Mouse (Mus musculus) liver, adult (tissue): ENCODE data around the gene Slc22a21.

Experiments
- GATA4 ChIP-seq: IDR thresholded peaks from 2 replicates; pipeline ENCODE4 v1.6.1; 2014; ENCODE audit warnings: mild to moderate bottlenecking, low read length; ENCODE audit not compliant: insufficient replicate concordance

The Slc22a21 gene

DNA sequence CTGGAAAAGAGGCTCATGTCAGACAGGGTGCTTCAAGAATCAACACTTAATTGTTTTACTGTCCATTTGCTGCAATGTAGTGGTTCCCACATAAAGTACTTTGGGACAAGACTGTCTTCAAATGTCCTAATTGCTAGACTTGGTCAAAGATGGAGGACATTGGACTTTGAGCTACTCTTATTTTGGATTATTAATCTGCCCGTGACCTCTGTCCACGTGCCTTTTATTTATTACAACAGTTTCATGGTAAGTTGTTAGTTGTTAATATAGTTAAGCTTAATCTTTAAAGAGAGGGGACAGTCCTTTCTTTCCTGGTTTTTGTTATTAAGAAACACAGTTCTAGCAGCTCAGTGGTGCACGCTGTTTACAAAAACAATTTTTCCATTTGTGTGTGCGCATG, 61.3 kb downstream of the Slc22a21 start:
- TF ChIP-seq GATA4 = no peak

DNA sequence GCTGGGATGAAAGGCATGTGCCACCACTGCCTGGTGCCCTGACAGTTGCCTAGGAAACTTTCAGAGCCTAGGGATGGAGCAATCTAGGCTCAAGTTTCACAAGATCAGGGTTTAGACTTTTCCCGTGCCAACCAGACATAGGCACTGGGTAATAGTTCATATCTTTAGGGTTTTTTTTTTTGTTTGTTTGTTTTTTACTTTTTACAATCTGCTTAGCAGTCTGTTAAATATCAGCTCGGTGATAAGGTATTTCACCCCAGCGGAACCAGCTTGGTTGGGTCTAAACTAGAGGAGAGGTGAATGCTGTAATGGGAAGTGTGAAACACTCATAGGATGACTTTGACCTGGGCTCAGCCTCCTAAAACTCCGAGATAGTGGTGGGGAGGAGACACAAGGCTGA, 69.1 kb downstream of the Slc22a21 start:
- TF ChIP-seq GATA4 = peak; percentile 35; the same call in 1 of the 2 replicates

DNA sequence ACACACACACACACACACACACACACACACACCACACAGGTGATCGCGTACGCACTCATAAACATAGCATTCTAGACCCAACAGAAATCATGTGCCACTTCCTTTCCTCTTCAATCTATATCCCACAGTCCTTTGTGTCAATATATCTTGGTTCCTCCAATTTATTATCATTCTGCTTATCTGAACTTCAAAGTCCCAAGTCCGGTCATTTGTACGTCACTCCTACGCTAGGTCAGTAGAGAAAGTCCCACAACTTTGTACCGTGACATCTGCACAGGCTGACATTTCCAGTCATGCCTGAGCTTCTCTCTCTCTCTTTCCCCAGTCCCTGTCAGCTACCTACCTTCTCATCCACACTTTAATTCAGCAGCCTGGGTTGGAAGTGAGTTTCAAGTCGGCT, 71.4 kb downstream of the Slc22a21 start:
- TF ChIP-seq GATA4 = peak; percentile 87

DNA sequence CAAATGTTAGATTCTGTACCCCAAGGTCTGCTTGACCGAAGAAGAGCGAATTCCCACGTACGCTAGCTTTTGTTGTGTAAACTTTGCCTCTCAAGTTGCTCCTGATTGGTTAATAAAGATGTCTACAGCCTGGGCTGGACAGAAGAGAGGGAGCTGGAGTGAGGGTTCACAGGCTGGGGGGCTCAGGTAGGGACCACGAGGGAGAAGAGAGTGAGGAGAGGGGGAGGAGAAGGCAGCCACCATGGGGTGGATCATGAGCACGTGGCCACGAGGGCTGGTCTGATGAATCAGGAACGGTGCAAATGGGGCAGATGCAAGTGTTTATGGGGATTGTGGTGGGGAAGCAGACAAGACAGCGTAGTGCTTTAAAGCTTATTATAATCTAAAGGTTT, 75.6 kb downstream of the Slc22a21 start:
- no peak for TF ChIP-seq GATA4

DNA sequence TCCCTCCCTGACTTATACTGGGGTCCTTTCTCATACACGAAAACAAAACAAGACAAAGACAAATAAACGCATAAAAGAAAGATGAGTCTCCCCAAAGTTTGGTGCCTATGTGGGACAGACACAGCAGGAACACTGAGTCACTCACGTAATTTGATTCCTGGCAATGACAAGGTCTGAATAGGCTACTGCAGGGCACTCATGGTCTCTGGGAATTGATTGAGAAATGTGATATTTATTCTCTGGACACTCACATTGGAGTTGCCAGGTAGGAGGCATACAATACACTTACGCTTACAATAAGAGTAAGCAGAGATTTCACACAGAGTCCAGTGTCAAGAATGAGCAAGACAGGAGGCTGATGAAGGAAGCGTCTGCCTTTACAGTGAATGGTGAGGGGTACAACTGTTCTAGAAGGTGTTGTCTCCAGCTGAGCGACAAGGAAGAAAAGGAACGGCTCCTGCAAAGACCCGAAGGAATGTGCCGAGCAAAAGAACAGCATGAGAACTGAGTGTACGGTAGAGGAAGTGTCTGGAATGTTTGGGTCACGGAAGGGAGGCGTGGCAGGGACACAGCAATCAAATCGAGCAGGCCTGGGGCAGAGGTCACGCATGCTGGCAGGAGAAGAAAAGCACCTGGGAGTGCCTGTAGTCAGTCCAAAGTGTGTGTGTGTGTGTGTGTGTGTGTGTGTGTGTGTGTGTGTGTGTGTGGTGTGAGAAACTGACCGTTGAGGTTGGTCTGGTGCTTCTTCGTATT, 76.2 kb downstream of the Slc22a21 start:
- peak; percentile 55; the same call in 1 of the 2 replicates for TF ChIP-seq GATA4

DNA sequence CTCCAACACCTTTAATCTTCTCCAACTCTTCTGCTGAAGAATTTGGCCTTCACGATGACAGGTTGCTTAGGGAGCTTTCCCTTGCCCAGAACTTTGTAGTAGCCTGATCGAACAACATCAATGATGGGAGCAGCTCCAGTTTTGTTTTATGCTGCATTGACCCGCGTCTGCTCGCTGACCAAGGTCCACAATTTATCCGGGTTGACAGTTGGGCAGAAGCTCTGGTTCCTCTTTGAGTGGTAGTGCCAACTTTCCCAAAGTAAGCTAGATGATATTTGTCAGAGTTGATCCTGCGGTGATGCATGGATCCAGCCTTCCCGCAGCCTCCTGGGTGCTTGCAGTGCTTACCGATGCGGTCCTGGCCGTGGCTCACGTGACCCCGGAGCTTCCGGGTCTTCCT, 77.4 kb downstream of the Slc22a21 start:
- TF ChIP-seq GATA4 = no peak

DNA sequence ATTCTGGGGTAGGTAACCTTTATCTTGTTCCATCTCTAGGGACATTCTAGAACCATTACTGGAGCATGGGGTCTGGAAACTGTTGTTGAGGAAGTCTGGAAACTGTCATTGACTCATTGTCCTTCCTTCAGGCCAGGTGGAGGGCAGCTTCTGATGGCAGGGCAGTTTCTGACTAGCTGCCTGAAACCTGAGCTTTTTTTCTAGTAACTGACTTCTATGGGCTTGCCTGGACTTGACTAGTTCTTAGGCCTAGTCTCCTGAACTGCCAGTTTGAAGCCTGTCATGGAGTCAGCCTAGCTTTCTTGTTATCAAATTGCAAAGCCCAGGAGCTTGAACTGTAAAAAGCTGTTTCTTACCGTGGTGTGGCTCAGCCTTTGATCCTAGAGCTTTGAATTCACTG, 79.1 kb downstream of the Slc22a21 start:
- TF ChIP-seq GATA4 = no peak

DNA sequence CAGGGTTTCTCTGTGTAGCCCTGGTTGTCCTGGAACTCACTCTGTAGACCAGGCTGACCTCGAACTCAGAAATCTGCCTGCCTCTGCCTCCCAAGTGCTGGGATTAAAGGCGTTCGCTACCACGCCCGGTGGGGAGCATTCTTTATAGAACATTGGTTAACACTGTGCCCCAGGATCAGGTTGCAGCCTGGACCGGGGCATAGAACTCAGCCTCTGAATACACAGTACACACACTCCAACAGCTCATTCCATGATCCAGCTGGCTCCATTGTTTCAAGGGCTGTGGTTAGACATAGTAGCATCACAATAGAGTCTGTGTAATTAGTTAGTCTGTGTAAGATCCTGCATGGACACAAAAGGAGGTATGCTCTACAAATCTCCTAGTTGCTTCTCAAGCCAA, 80.2 kb downstream of the Slc22a21 start:
- TF ChIP-seq GATA4 = no peak
